Mouse (Mus musculus) midbrain, embryonic 14.5 days (tissue): ENCODE data around the gene Prkaca. TPM values are rescaled to one million over a fixed set of nuclear protein-coding genes. Genes with fewer than 3 reads are reported as not detected.
A peak's percentile ranks its signal among the peaks of the same experiment; 100 is the strongest.
"Not testable (repeated sequence)": the region's sequence is repeated elsewhere in the genome, so short reads cannot be mapped to it uniquely, and the experiment has no call there.

Experiments used
- ATAC-seq: fragments of 200-750 bp; cut with Nextera tagmentation; 2 replicates; pipeline ENCODE4 v1.8.0; 2017; ENCODE audit warnings: moderate number of reproducible peaks, moderate library complexity; ENCODE audit not compliant: low FRiP score, low TSS enrichment
- DNase-seq: peaks from one replicate; pipeline ENCODE4 v3.0.0-alpha.2; 2015
- H3K27ac ChIP-seq: fragments of 300-500 bp; sonication (generic); replicated peaks from 2 replicates; pipeline ENCODE4 v1.5.1; 2014; ENCODE audit warnings: mild to moderate bottlenecking, low read depth, low read length, moderate library complexity
- H3K27me3 ChIP-seq: fragments of 300-500 bp; sonication (generic); 2 replicates; pipeline ENCODE4 v1.6.1; 2014; ENCODE audit warnings: low read length, control low read depth, mixed read lengths; ENCODE audit not compliant: control insufficient read depth, insufficient read depth
- H3K36me3 ChIP-seq: fragments of 300-500 bp; sonication (generic); 2 replicates; pipeline ENCODE4 v1.6.1; 2014; ENCODE audit warnings: low read length, control low read depth; ENCODE audit not compliant: control insufficient read depth, insufficient read depth
- H3K4me1 ChIP-seq: fragments of 300-500 bp; sonication (generic); 2 replicates; pipeline ENCODE4 v1.6.1; 2014; ENCODE audit warnings: mild to moderate bottlenecking, antibody characterized with exemption, low read length, control low read depth; ENCODE audit not compliant: control insufficient read depth, insufficient read depth
- H3K4me2 ChIP-seq: fragments of 300-500 bp; sonication (generic); 2 replicates; pipeline ENCODE4 v1.6.1; 2014; ENCODE audit warnings: mild to moderate bottlenecking, low read length, moderate library complexity
- H3K4me3 ChIP-seq: fragments of 300-500 bp; sonication (generic); replicated peaks from 2 replicates; pipeline ENCODE4 v1.5.1; 2014; ENCODE audit warnings: low read depth, low read length
- H3K9ac ChIP-seq: fragments of 300-500 bp; sonication (generic); replicated peaks from 2 replicates; pipeline ENCODE4 v1.6.1; 2014; ENCODE audit warnings: mild to moderate bottlenecking, low read length, moderate library complexity
- H3K9me3 ChIP-seq: fragments of 300-500 bp; sonication (generic); 2 replicates; pipeline ENCODE4 v1.6.1; 2016; ENCODE audit warnings: low read length, control low read depth, mixed read lengths; ENCODE audit not compliant: control insufficient read depth
- WGBS: fragments of 180-500 bp; shearing (Covaris S2); extraction: QIAGEN DNeasy Blood & Tissue Kit; methylation state at CpG from one replicate; pipeline ENCODE4 v1.1.7; 2014; 5-methylcytosine and 5-hydroxymethylcytosine counted together
- polyA plus RNA-seq: library from polyadenylated mRNA; unstranded; fragments of >200 nt; fragmentation: Nextera tagmentation; extraction: Ambion mirVana; gene quantifications from 2 replicates; pipeline ENCODE4 v1.2.1, GENCODE M21; 2014

Gene Prkaca
- polyA plus RNA-seq, 1 experiment from 2014 or later: 181 TPM

DNA sequence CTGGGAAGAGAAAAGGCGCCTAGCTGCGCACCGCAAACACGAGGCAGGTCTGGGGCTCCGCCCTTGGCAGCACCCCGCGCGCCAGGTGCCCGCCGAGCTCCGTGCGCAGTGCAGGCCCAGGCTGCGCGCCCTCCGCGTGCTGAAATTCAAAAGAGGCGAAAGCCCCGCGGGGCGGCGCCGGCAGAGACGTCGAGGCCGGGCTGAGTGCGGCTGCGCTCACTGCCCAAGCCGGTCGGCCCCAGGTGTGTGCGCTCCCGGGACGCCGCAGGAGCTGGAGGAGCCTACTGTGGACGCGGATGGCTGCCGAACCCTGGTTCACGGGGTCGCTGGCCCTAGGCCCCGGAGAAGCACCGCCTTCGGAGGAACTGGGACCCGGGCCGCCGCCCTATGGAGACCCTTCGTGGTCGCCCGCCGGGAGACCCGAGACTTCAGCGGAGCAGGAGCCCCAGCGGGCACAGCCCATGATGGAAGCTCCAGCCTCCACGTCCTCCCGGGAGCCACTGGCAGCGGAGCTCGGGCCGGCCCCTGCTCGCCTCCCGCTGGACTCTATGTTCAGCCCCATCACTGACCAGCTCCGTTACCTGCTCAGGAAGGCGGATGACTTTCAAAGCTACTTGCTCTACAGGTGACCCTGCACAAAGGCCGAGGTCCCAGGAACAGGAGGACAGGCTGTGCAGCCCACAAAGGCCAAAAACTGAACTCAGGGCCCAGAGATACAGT is 28.6 kb downstream of the Prkaca start, which contains the start of gene 1700067K01Rik:
1700067K01Rik (plus strand) TSS at position 222 of the 720 bp plus-strand sequence.
- 0 out of 2 replicates have a peak within 1 kb of the TSS, but pooled peaks have one; percentile 5 for H3K4me3 ChIP-seq
- H3K9ac ChIP-seq: no peak within 1 kb of the TSS; the same call in 1 of the 2 replicates
- WGBS: 18% methylated on average over 61 of the region's 61 CpGs
- peaks cover 16% of the 10 kb centered on the region for H3K4me1 ChIP-seq
- ATAC-seq (no peak), DNase-seq (no peak)
- no peak within 1 kb of the TSS for H3K27ac ChIP-seq
- peaks cover 16% of the 10 kb centered on the region; the same call in 1 of the 2 replicates for H3K27me3 ChIP-seq
- peaks cover 12% of the 10 kb centered on the region for H3K36me3 ChIP-seq
- no peaks in the 10 kb centered on the region for H3K9me3 ChIP-seq
- H3K4me2 ChIP-seq: peak within 1 kb of the TSS; percentile 25

DNA sequence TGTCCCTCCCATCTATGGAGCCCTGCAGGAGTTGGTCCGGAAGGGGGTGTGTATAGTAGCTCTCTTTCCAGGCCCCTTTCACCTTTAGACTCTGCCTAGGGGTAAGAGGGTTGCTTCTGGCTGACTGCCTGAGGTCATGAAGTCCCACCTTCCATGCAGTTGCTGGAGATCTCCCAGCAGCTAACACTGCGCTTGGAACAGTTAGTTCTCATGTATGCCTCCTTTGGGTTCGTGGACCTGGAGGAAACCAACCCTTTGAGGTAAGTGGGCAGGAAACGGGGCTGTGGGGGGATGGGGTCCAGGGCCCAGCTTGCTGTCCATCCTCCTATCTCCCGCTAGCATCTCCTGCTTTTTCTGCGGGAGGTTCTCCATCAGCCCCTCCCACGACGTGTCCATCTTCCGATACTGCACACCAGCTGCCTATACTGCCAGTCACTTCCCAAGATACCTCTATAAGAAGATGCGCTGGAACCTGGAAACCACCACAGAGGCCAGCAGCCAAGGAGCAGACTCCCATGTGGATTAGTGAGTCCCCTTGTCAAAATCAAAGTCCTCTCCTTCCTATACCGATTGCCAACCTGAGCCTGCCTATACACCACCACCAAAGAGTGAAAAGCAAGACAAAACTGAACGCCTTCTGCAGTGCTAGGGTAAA is 30.3 kb downstream of the Prkaca start:
- peaks cover 12% of the 10 kb centered on the region for H3K36me3 ChIP-seq
- DNase-seq (no peak), ATAC-seq (no peak)
- H3K4me1 ChIP-seq: peaks cover 16% of the 10 kb centered on the region
- H3K9me3 ChIP-seq: no peaks in the 10 kb centered on the region
- no peak overlapping the region for H3K4me2 ChIP-seq
- no peak overlapping the region for H3K4me3 ChIP-seq
- H3K9ac ChIP-seq: no peak overlapping the region
- 52% methylated on average over 12 of the region's 12 CpGs for WGBS
- no peak overlapping the region for H3K27ac ChIP-seq
- H3K27me3 ChIP-seq: peaks cover 16% of the 10 kb centered on the region; the same call in 1 of the 2 replicates

DNA sequence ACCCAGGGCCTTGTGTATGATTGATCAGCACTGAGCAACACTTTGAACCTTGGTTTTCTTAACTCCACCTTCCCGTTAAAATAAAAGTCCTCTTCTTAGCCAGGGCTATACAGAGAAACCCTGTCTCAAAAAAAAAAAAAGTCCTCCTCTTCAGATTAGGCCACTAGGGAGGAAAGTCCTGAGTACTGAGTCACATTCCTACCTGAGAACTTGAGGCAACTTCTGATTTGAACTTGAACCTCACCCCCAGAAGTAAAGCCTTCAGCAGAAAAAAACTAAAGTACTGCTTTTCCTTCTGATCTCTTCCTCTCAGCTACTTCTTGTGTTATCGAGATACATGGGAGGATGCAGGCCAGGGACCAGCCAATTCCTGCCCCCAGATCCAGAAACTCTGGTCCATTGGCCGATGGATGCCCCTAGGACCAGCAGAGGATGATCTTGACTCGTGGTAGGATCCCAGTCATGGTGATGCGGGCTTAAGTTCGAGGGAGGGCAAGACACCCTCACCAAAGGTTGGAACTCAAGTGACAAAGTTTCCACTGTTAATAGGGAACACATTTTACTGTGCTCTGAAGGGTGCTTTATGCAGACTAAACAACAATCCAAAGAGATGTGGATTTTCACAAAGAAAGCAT is 30.9 kb downstream of the Prkaca start:
- WGBS: 74% methylated on average over 6 of the region's 6 CpGs
- H3K4me2 ChIP-seq: peak overlapping the region; percentile 88
- H3K9me3 ChIP-seq: no peaks in the 10 kb centered on the region
- peaks cover 12% of the 10 kb centered on the region for H3K36me3 ChIP-seq
- ATAC-seq (no peak), DNase-seq (no peak)
- H3K9ac ChIP-seq: no peak overlapping the region
- peaks cover 16% of the 10 kb centered on the region; the same call in 1 of the 2 replicates for H3K27me3 ChIP-seq
- H3K4me1 ChIP-seq: peaks cover 14% of the 10 kb centered on the region
- H3K27ac ChIP-seq: no peak overlapping the region
- peak overlapping the region; percentile 57 for H3K4me3 ChIP-seq

DNA sequence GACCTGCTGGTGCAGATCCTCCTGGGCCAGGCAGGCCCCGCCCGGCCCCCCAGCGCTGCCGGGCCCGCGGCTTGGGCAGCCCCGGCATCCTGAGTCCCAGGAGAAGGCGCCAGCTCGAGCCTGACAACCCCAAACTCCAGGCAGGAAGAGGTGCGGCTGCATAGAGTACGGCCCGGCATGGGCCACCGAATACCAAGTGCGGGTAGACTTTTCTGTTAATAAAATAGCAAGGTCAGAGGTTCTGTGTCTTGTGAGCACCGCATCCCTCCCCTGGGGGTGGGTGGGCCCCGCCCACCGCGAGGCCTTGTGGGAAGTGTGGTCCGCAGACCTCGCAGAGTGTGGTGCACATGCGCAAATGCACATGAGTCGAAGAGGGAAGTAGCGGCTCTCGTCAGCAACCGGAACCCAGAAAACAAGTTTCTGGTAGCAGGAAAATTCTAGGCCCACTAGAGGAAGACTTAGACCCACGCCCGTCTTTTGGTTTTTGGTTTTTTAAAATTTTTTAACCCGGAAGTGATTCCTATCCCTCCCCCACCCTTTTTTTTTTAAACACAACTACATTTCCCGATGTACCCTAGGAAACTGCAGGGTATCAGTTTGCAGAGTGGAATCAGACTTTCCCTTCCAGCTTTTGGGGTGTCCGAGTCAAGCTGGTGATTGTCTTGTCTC is 31.9 kb downstream of the Prkaca start:
- WGBS: 1% methylated on average over 30 of the region's 30 CpGs
- Histone ChIP-seq H3K27ac (0 out of 2 replicates have a peak overlapping the region, but pooled peaks have one; percentile 37), H3K9me3 (no peaks in the 10 kb centered on the region), H3K4me1 (peaks cover 5% of the 10 kb centered on the region), H3K27me3 (peaks cover 16% of the 10 kb centered on the region; the same call in 1 of the 2 replicates), H3K9ac (peak overlapping the region; percentile 69), H3K4me3 (peak overlapping the region; percentile 57), H3K4me2 (peak overlapping the region; percentile 88), H3K36me3 (peaks cover 7% of the 10 kb centered on the region)
- peak; percentile 86 for ATAC-seq
- peak; percentile 96 for DNase-seq

DNA sequence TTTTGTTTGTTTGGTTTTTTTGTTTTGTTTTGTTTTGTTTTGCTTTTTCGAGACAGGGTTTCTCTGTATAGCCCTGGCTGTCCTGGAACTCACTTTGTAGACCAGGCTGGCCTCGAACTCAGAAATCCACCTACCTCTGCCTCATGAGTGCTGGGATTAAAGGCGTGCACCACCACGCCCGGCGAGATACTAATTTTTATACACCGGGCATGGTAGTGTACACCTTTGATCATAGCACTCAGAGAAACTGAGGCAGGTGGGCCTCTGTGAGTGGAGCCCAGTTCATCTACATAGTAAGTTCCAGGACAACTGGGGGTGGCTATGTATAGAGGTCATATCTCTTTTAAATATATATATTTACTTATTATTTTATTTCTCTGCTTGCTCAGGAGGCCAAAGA is 32.7 kb downstream of the Prkaca start:
- H3K27me3 ChIP-seq: peaks cover 20% of the 10 kb centered on the region
- H3K4me1 ChIP-seq, ATAC-seq, H3K4me2 ChIP-seq, H3K36me3 ChIP-seq, H3K9me3 ChIP-seq, H3K27ac ChIP-seq, H3K9ac ChIP-seq, H3K4me3 ChIP-seq, DNase-seq: not testable (repeated sequence)
- WGBS: 96% methylated on average over 7 of the region's 7 CpGs

DNA sequence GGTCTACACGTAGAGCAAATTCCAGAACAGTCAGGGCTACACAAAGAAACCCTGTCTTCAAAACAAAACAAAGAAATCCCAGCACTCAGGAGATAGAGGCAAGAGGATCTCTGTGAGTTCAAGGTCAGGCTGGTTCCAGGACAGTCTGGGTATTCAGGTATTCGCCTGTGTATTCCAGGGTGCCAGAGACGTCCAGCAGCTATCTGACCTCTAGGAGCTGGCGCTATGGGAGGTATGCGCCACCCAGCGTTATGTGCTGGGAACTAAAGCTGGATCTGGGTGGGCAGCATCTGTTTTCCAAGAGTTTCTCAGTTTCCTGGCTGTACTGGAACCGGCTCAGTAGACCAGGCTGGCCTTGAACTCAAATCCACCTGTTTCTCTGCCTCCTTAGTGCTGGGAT is 35.6 kb downstream of the Prkaca start:
- Histone ChIP-seq H3K27ac (no peak overlapping the region), H3K36me3 (no peaks in the 10 kb centered on the region), H3K4me1 (peaks cover 17% of the 10 kb centered on the region), H3K4me2 (no peak overlapping the region), H3K27me3 (peaks cover 32% of the 10 kb centered on the region), H3K4me3 (no peak overlapping the region), H3K9ac (no peak overlapping the region), H3K9me3 (no peaks in the 10 kb centered on the region)
- 23% methylated on average over 7 of the region's 7 CpGs for WGBS
- ATAC-seq: no peak
- DNase-seq: no peak

DNA sequence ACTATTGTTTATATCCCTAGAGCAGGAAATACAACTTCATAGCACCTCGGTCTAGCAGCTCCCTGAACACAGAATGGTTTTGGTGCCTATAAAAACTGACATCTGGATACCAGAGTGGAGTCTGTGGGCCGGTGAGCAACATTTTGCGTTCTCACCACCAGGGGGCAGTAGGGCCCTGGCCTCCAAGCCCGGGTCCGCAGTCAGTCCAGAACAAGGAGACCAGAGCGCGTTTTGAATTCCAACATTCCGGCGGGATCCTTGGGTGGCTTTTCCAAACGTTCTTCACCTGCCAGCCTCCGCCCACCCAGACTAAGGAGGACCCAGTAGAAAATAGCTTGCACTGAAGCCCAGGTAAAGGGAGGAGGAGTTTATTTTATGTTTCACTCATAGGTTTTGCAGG is 37.1 kb downstream of the Prkaca start:
- H3K4me2 ChIP-seq: no peak overlapping the region
- ATAC-seq (no peak), DNase-seq (peak; percentile 92)
- no peaks in the 10 kb centered on the region for H3K9me3 ChIP-seq
- H3K4me3 ChIP-seq: no peak overlapping the region
- WGBS: 2% methylated on average over 11 of the region's 11 CpGs
- no peak overlapping the region for H3K9ac ChIP-seq
- H3K27me3 ChIP-seq: peaks cover 34% of the 10 kb centered on the region
- no peak overlapping the region for H3K27ac ChIP-seq
- no peaks in the 10 kb centered on the region for H3K36me3 ChIP-seq
- H3K4me1 ChIP-seq: peaks cover 17% of the 10 kb centered on the region
